ENCODE assay signal across 15 mouse cellular contexts in genomic region chr17:3419368-3419928, GRCm38 (mm10).
DNase-seq lines count a peak whose midpoint lies in the region; TF ChIP-seq lines count a peak whose summit lies in the region.
"Had no signal": no experiment of that assay in that cellular context is flagged by ENCODE, and none has a peak within 500 bp of the region (broad histone marks: within the 10 kb centered on the region; RNA-seq: fewer than 3 reads in every experiment).

No protein-coding gene starts in this region.

- no peak overlapping the region for H3K27ac ChIP-seq in heart, adult 2 months
- H3K27ac ChIP-seq: forebrain, embryonic 10.5 days; hindbrain, embryonic 14.5 days; liver, embryonic 13.5 days; neural tube, embryonic 12.5 days had no signal

- H3K4me3 ChIP-seq in heart, adult 2 months, result no peak overlapping the region
- H3K4me3 ChIP-seq: forebrain, embryonic 10.5 days; liver, embryonic 13.5 days; neural tube, embryonic 12.5 days had no signal

- TF ChIP-seq POLR2A in heart, adult 2 months (IDR thresholded peaks at IDR 0.05; ENCODE audit: insufficient read depth, low read depth, low read length), result no peak

- no peaks in the 10 kb centered on the region for H3K36me3 ChIP-seq in heart, adult 2 months (ENCODE audit: control insufficient read depth, insufficient read depth, low read length)
- H3K36me3 ChIP-seq: forebrain, embryonic 10.5 days; liver, embryonic 13.5 days; neural tube, embryonic 12.5 days had no signal

- H3K27me3 ChIP-seq in heart, adult 2 months (ENCODE audit: control insufficient read depth, insufficient read depth, low read length), result no peaks in the 10 kb centered on the region
- H3K27me3 ChIP-seq: liver, embryonic 13.5 days had no signal

- TF ChIP-seq EP300 in heart, adult 2 months (IDR thresholded peaks at IDR 0.05; ENCODE audit: insufficient read depth, low read depth, low read length), result no peak

- no peaks in the 10 kb centered on the region for H3K79me2 ChIP-seq in heart, adult 2 months (replicated peaks; ENCODE audit: control insufficient read depth, insufficient read depth, low read length)

- H3K4me1 ChIP-seq in heart, adult 2 months (ENCODE audit: control insufficient read depth, insufficient read depth, low read length), result no peaks in the 10 kb centered on the region
- H3K4me1 ChIP-seq: forebrain, embryonic 10.5 days; liver, embryonic 13.5 days had no signal

- no peak overlapping the region for H3K9ac ChIP-seq in heart, adult 2 months (ENCODE audit: low read depth, low read length)
- H3K9ac ChIP-seq: hindbrain, embryonic 14.5 days; liver, embryonic 13.5 days; neural tube, embryonic 12.5 days had no signal

- WGBS in heart, adult 2 months, result 47% methylated on average over 10 of the region's 10 CpGs

- DNase-seq in left cerebral cortex, adult 18-20 months (ENCODE audit: low spot score in 2 of 2), result peak; percentile 10 to 17
- DNase-seq in left cerebral cortex, postnatal 36 days (ENCODE audit: low spot score in 2 of 2), result no peak
- DNase-seq in urinary bladder, postnatal 14 days (ENCODE audit: low spot score), result peak; percentile 21
- DNase-seq in urinary bladder, postnatal 25 days (ENCODE audit: low spot score), result no peak
- DNase-seq in brain, adult 2 months (ENCODE audit: low read depth, low spot score), result peak; percentile 71
- no peak for DNase-seq in liver
- DNase-seq in heart, adult 2 months, result no peak
- DNase-seq: cerebellum, adult 8-10 months; heart, adult 18-20 months; kidney, adult 11 months; kidney, postnatal 4 days; liver, embryonic 13.5 days had no signal

- intact Hi-C loops in left cerebral cortex, postnatal 36 days (cut with DNase I), result no loop called here
- intact Hi-C loops in heart, adult 2 months (cut with DNase I), result no loop called here

- TF ChIP-seq CTCF in heart, adult 2 months (IDR thresholded peaks at IDR 0.05), result no peak

Comparison
In these comparisons a context has a peak if more than half of its experiments do, and no peak if none do; other contexts are left out.
1. DNase-seq: peak in left cerebral cortex, adult 18-20 months (2 of 2), urinary bladder, postnatal 14 days (single experiment) and brain, adult 2 months (single experiment); none in left cerebral cortex, postnatal 36 days (0 of 2), urinary bladder, postnatal 25 days (single experiment), liver (single experiment) and heart, adult 2 months (0 of 2).